Mouse (Mus musculus) testis, adult 2 months (tissue): Measurements from ENCODE around the gene Nrg3.

ENCODE experiments used
- CTCF ChIP-seq: fragments of 200-500 bp; IDR thresholded peaks from 2 replicates; pipeline ENCODE4 v1.5.1; 2012; ENCODE audit warnings: low read depth, mild to moderate bottlenecking, inconsistent platforms, low read length, moderate library complexity; ENCODE audit not compliant: control insufficient read depth, insufficient read depth, insufficient replicate concordance
- POLR2A ChIP-seq: fragments of 200-500 bp; IDR thresholded peaks from 2 replicates; pipeline ENCODE4 v1.6.1; 2012; ENCODE audit warnings: low read depth, mild to moderate bottlenecking, inconsistent platforms, low read length, moderate library complexity; ENCODE audit not compliant: control insufficient read depth

DNA sequence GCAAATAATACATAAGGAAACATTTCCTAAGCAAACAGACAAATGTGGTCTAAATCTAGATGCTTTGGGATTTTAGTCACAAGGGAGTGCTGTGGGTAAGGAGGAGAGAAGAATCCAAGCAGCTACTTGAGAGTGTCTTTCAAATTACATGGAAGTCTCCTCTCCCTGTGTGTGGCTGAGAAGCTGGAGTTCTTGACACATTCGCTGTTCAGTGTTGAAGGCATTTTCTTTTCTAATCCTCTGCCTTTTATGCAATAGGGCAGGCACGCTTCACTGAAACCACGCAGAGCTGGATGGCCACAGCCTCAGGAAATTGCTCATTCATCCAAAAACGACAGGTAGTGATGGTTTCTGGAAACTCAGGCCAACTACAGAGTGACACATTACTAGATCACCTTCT, 769.0 kb downstream of the Nrg3 start:
- TF ChIP-seq CTCF (no peak), POLR2A (no peak)
